Mouse (Mus musculus) layer of hippocampus, adult 2 months (tissue): ENCODE data around the gene Slc38a6. TPM values are rescaled to one million over a fixed set of nuclear protein-coding genes. Genes with fewer than 3 reads are reported as not detected.
A peak's percentile ranks its signal among the peaks of the same experiment; 100 is the strongest.

Experiments used
- DNase-seq, 2 experiments: peaks; one replicate each; pipeline ENCODE4 v3.0.0; 2022; ENCODE audit warnings: low spot score in 2 of 2
- H3K27ac ChIP-seq: fragments of 200-600 bp; 2 replicates; pipeline ENCODE4 v1.8.1; 2022
- H3K4me3 ChIP-seq: fragments of 200-600 bp; 2 replicates; pipeline ENCODE4 v1.8.1; 2022; ENCODE audit warnings: mild to moderate bottlenecking
- CTCF ChIP-seq: fragments of 200-600 bp; conservative IDR thresholded peaks from 2 replicates; pipeline ENCODE4 v1.8.1; 2022; ENCODE audit warnings: antibody characterized with exemption, mild to moderate bottlenecking, moderate library complexity
- total RNA-seq, 2 experiments: library from RNA; stranded (reverse); gene quantifications; 2 replicates each; pipeline ENCODE4 v1.2.3; 2021

Slc38a6 gene
- total RNA-seq, 2 experiments from 2014 or later: 14.2 to 18.2 TPM

GRCm38 (mm10) chr12:73288626-73289025 is 2.0 kb downstream of the Slc38a6 start:
- no peak for TF ChIP-seq CTCF
- Histone ChIP-seq H3K27ac (no peak overlapping the region), H3K4me3 (no peak overlapping the region)
- DNase-seq: no peak

DNA sequence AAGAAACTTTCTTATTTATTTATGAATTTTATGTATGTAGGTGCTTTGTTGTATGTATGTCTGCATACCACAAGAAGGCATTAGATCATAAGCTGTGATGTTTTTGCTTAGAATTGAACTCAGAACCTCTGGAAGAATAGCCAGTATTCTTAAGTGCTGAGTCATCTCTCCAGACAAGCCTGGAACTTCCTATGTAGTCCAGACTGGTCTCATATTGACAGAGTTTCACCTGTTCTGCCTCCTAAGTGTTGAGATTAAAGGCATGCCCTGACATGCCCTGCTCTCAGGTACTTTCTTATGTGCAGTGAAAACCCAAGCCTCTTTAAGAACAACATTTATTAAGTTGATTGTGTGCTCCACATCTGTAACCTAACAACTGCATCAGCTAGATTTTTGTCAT is 8.3 kb downstream of the Slc38a6 start:
- no peak for TF ChIP-seq CTCF
- no peak for DNase-seq
- H3K4me3 ChIP-seq: no peak overlapping the region
- no peak overlapping the region for H3K27ac ChIP-seq

- TF ChIP-seq CTCF: no peak
- DNase-seq: no peak
- H3K27ac ChIP-seq: no peak overlapping the region
- H3K4me3 ChIP-seq: no peak overlapping the region
These were observed 9.0 kb downstream of the Slc38a6 start for GRCm38 (mm10) chr12:73295505-73296140.

- Histone ChIP-seq H3K4me3 (no peak overlapping the region), H3K27ac (no peak overlapping the region)
- no peak for TF ChIP-seq CTCF
- no peak for DNase-seq
These were observed 12.0 kb downstream of the Slc38a6 start for GRCm38 (mm10) chr12:73298621-73299020.

DNA sequence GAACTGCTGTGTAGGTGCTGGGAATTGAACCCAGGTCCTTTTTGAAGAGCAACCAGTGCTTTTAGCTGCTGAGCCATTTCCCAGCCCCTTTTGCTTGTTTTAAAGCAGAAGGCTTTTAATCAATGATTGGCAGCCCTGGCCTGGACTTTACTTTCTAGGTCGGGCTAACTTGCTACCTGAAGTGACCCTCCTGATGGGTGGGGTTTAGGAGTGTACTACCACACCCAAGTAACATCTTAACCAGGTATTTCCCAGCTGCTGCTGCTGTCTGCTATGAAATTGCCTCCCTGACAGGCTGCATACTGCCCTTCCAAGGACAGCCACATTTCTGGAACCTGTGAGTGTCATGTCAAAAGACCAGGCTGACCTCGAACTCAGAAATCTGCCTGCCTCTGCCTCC is 14.0 kb downstream of the Slc38a6 start:
- no peak for DNase-seq
- TF ChIP-seq CTCF: no peak

GRCm38 (mm10) chr12:73304636-73305035 is 18.1 kb downstream of the Slc38a6 start:
- no peak for TF ChIP-seq CTCF
- DNase-seq: no peak
- Histone ChIP-seq H3K27ac (no peak overlapping the region), H3K4me3 (no peak overlapping the region)

More for the DNA sequence above, 14.0 kb downstream of the Slc38a6 start:
- no peak overlapping the region for H3K4me3 ChIP-seq
- H3K27ac ChIP-seq: no peak overlapping the region

DNA sequence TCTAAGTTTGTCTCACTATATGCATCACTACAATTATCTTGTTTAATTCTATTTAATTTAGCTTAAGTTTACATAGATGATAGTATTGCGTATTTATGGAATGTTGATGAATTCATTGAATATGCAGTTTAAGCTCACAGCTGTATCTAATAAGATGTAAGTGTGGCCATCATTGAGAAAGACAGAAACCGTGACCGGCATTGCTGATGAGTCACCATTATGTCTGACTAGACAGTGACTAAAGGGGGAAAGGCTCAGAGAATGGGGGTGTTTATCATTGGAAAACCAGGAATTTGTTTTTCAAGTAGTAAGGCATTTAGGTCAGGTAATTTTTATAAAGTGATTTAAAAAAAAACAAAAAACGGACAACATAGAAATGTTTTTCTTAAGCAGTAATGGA is 21.2 kb downstream of the Slc38a6 start:
- Histone ChIP-seq H3K4me3 (no peak overlapping the region), H3K27ac (no peak overlapping the region)
- TF ChIP-seq CTCF: no peak
- DNase-seq: no peak

GRCm38 (mm10) chr12:73308711-73309110 is 22.1 kb downstream of the Slc38a6 start:
- Histone ChIP-seq H3K27ac (no peak overlapping the region), H3K4me3 (no peak overlapping the region)
- no peak for DNase-seq
- no peak for TF ChIP-seq CTCF

- no peak for TF ChIP-seq CTCF
- Histone ChIP-seq H3K27ac (no peak overlapping the region), H3K4me3 (no peak overlapping the region)
- no peak for DNase-seq
These were observed 31.4 kb downstream of the Slc38a6 start for GRCm38 (mm10) chr12:73317706-73318686.

DNA sequence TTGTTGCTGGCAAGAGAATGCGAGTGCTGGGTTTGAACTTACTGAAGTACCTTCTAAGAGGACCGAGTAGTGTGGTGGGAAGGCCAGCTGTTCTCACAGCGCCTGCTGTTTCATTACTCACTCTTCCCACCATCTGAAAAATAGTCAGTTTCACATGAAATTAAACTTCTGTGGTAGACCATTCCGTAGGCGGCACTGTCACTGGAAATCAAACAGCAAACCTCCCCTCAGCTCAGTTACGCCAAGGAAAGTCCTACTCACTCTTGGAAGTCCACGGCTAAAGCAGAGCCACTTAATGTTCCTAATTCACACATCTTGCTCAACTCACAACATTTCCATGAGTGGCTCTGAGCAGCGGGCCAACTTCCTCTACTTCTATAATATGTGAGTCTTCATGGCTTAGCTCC is 37.6 kb downstream of the Slc38a6 start:
- no peak for TF ChIP-seq CTCF
- Histone ChIP-seq H3K4me3 (no peak overlapping the region), H3K27ac (no peak overlapping the region)
- peak in 1 of 2 experiments; percentile 23 for DNase-seq

GRCm38 (mm10) chr12:73324742-73325141 is 38.2 kb downstream of the Slc38a6 start:
- no peak overlapping the region for H3K4me3 ChIP-seq
- no peak overlapping the region; the same call in 1 of the 2 replicates for H3K27ac ChIP-seq
- TF ChIP-seq CTCF: peak; percentile 66
- no peak for DNase-seq

- TF ChIP-seq CTCF: no peak
These were observed 38.6 kb downstream of the Slc38a6 start for GRCm38 (mm10) chr12:73325181-73325580.

DNA sequence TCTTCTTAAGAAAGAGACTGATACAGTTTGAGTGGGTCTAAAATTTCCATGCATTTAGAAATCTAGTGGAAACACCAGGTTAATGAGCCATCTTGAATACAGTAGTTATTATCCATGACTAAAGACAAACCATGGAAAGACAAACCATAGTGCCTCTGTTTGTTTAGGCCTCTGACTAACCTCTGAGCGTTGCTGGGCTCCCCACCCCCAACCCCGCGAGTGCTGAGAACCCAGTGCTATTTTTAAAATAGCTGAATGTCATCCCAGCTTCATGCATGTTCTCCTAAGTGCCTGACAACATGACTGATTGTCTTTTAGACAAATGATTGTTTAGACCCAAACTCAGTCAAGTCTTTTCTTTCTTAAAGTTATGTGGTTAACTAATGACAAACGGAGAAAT is 39.0 kb downstream of the Slc38a6 start:
- TF ChIP-seq CTCF: no peak
- Histone ChIP-seq H3K4me3 (no peak overlapping the region), H3K27ac (peak overlapping the region; percentile 28; the same call in 1 of the 2 replicates)
- no peak for DNase-seq

More at GRCm38 (mm10) chr12:73325181-73325580, 38.6 kb downstream of the Slc38a6 start:
- DNase-seq: no peak
- Histone ChIP-seq H3K4me3 (no peak overlapping the region), H3K27ac (0 out of 2 replicates have a peak overlapping the region, but pooled peaks have one; percentile 28)

- TF ChIP-seq CTCF: no peak
- no peak overlapping the region for H3K4me3 ChIP-seq
- no peak for DNase-seq
- H3K27ac ChIP-seq: no peak overlapping the region
These were observed 40.8 kb downstream of the Slc38a6 start for GRCm38 (mm10) chr12:73327381-73327780.
